Mouse (Mus musculus) MEL (cell line): Measurements from ENCODE around the gene Gria1.

Experiments used
- NELFE ChIP-seq: IDR thresholded peaks from 2 replicates; pipeline ENCODE4 v1.6.1; 2011; ENCODE audit warnings: low read depth, low read length, improper control_type of control experiment
- POLR2A ChIP-seq, 2 experiments: IDR thresholded peaks; 2 replicates each; pipeline ENCODE4 v1.6.1; 2011 to 2012; ENCODE audit warnings: low read length in 2 of 2, mild to moderate bottlenecking in 2 of 2, control low read depth in 1 of 2, improper control_type of control experiment in 1 of 2, low read depth in 1 of 2, moderate library complexity in 1 of 2; ENCODE audit not compliant: control insufficient read depth in 1 of 2, insufficient read depth in 1 of 2, poor library complexity in 1 of 2
- RAD21 ChIP-seq: IDR thresholded peaks from 2 replicates; pipeline ENCODE4 v1.6.1; 2011; ENCODE audit warnings: mild to moderate bottlenecking, low read depth, low read length, improper control_type of control experiment

- TF ChIP-seq POLR2A (IDR thresholded peaks at IDR 0.05; ENCODE audit: control insufficient read depth in 1 of 2, insufficient read depth in 1 of 2, low read depth in 1 of 2, low read length in 2 of 2, poor library complexity in 1 of 2): no peak
- no peak for TF ChIP-seq RAD21
- no peak for TF ChIP-seq NELFE
Measured at GRCm38 (mm10) chr11:57201245-57201976, 190.2 kb downstream of the Gria1 start.
